15 mouse cellular contexts compared by ENCODE assay signal in the genomic region with DNA sequence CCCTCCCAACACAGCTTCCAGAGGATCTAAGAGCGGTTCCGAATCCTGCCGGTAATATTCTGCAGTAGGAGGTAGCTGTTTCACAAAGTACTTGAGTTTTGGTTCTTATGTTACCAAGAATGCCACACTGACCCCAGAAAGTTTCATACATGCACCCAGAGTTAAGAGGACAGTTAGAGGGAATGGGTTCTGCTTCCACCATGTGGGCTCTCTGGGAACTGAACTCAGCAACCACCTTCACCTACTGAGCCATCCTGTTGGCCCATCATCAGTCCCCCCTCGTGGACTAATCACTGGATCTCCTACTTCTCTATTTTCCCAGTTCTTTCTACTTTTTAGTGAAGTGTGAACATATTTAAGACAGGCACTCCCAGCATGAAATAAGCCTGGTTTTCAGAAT. TPM values are rescaled to one million over a fixed set of nuclear protein-coding genes. Genes with fewer than 3 reads are reported as not detected.
DNase-seq lines count a peak whose midpoint lies in the region; ATAC-seq and TF ChIP-seq lines count a peak whose summit lies in the region.
"Had no signal": no experiment of that assay in that cellular context is flagged by ENCODE, and none has a peak within 500 bp of the region (broad histone marks: within the 10 kb centered on the region; RNA-seq: fewer than 3 reads in every experiment).

No protein-coding gene starts in this region.

- intact Hi-C loops in left cerebral cortex, postnatal 25 days (cut with DNase I): no loop called here

- no peaks in the 10 kb centered on the region; the same call in 1 of the 2 replicates for H3K36me3 ChIP-seq in hindbrain, postnatal 0 days (ENCODE audit: insufficient read depth, low read length)
- no peaks in the 10 kb centered on the region for H3K36me3 ChIP-seq in hindbrain, embryonic 11.5 days (ENCODE audit: control insufficient read depth, insufficient read depth, low read length)
- H3K36me3 ChIP-seq in lung, embryonic 14.5 days (ENCODE audit: insufficient read depth): peaks cover 39% of the 10 kb centered on the region
- H3K36me3 ChIP-seq in embryonic facial prominence, embryonic 14.5 days (ENCODE audit: control insufficient read depth, insufficient read depth, low read length): peaks cover 50% of the 10 kb centered on the region
- H3K36me3 ChIP-seq: neural tube, embryonic 15.5 days had no signal

- H3K9me3 ChIP-seq in hindbrain, postnatal 0 days (ENCODE audit: low read length): no peaks in the 10 kb centered on the region
- no peaks in the 10 kb centered on the region for H3K9me3 ChIP-seq in hindbrain, embryonic 11.5 days (ENCODE audit: control insufficient read depth, low read length)
- no peaks in the 10 kb centered on the region for H3K9me3 ChIP-seq in lung, embryonic 14.5 days (ENCODE audit: low read depth, low read length)
- H3K9me3 ChIP-seq in embryonic facial prominence, embryonic 14.5 days (ENCODE audit: control insufficient read depth, low read length): no peaks in the 10 kb centered on the region
- H3K9me3 ChIP-seq: neural tube, embryonic 15.5 days had no signal

- no peak overlapping the region for H3K9ac ChIP-seq in hindbrain, postnatal 0 days (replicated peaks; ENCODE audit: low read length)
- H3K9ac ChIP-seq in hindbrain, embryonic 11.5 days (ENCODE audit: low read depth, low read length): no peak overlapping the region
- no peak overlapping the region for H3K9ac ChIP-seq in lung, embryonic 14.5 days
- H3K9ac ChIP-seq in embryonic facial prominence, embryonic 14.5 days (ENCODE audit: low read depth, low read length): no peak overlapping the region
- H3K9ac ChIP-seq: neural tube, embryonic 15.5 days had no signal

- no peaks in the 10 kb centered on the region for H3K27me3 ChIP-seq in hindbrain, postnatal 0 days (ENCODE audit: insufficient read depth, low read length)
- H3K27me3 ChIP-seq in hindbrain, embryonic 11.5 days (ENCODE audit: control insufficient read depth, insufficient read depth, low read length): no peaks in the 10 kb centered on the region
- no peaks in the 10 kb centered on the region for H3K27me3 ChIP-seq in lung, embryonic 14.5 days (ENCODE audit: insufficient read depth, low read length)
- H3K27me3 ChIP-seq in embryonic facial prominence, embryonic 14.5 days (replicated peaks; ENCODE audit: control insufficient read depth, insufficient read depth, low read length): no peaks in the 10 kb centered on the region
- H3K27me3 ChIP-seq: neural tube, embryonic 15.5 days had no signal

- H3K4me1 ChIP-seq in hindbrain, postnatal 0 days (ENCODE audit: insufficient read depth, low read length): peaks cover 17% of the 10 kb centered on the region
- no peaks in the 10 kb centered on the region for H3K4me1 ChIP-seq in hindbrain, embryonic 11.5 days (replicated peaks; ENCODE audit: control insufficient read depth, insufficient read depth, low read length)
- H3K4me1 ChIP-seq in lung, embryonic 14.5 days (ENCODE audit: insufficient read depth): peaks cover 33% of the 10 kb centered on the region
- H3K4me1 ChIP-seq in bone marrow, adult 2 months (ENCODE audit: control insufficient read depth, insufficient read depth, low read length): no peaks in the 10 kb centered on the region
- peaks cover 31% of the 10 kb centered on the region for H3K4me1 ChIP-seq in embryonic facial prominence, embryonic 14.5 days (ENCODE audit: control insufficient read depth, insufficient read depth, low read length)

- peak; percentile 56 for TF ChIP-seq CTCF in hindbrain, postnatal 0 days (IDR thresholded peaks at IDR 0.05; ENCODE audit: low read depth)
- TF ChIP-seq CTCF in lung, embryonic 14.5 days (IDR thresholded peaks at IDR 0.05; ENCODE audit: low read depth): peak; percentile 53
- TF ChIP-seq CTCF in bone marrow, adult 2 months (IDR thresholded peaks at IDR 0.05; ENCODE audit: control insufficient read depth, insufficient read depth, low read length): 0 out of 2 replicates have a peak, but pooled peaks have one; percentile 8

- H3K27ac ChIP-seq in hindbrain, postnatal 0 days: 0 out of 2 replicates have a peak overlapping the region, but pooled peaks have one; percentile 15
- no peak overlapping the region for H3K27ac ChIP-seq in hindbrain, embryonic 11.5 days (ENCODE audit: low read depth, low read length)
- peak overlapping the region; percentile 72 for H3K27ac ChIP-seq in lung, embryonic 14.5 days (ENCODE audit: low read depth)
- H3K27ac ChIP-seq in bone marrow, adult 2 months (ENCODE audit: control insufficient read depth, insufficient read depth, low read depth, low read length, poor library complexity): no peak overlapping the region
- H3K27ac ChIP-seq in embryonic facial prominence, embryonic 14.5 days (replicated peaks; ENCODE audit: low read depth, low read length): 0 out of 2 replicates have a peak overlapping the region, but pooled peaks have one; percentile 39
- H3K27ac ChIP-seq: left cerebral cortex, adult 2 months; neural tube, embryonic 15.5 days had no signal

- no peak for DNase-seq in hindbrain, postnatal 0 days (ENCODE audit: low spot score)
- no peak for DNase-seq in hindbrain, embryonic 11.5 days (ENCODE audit: low spot score)
- no peak for DNase-seq in lung, embryonic 14.5 days
- DNase-seq in lung, adult 18-20 months: no peak
- no peak for DNase-seq in embryonic facial prominence, embryonic 14.5 days (ENCODE audit: low spot score)
- DNase-seq in left cerebral cortex, postnatal 25 days (ENCODE audit: low spot score in 2 of 2): no peak
- DNase-seq: adrenal gland, adult 8-10 months; cerebellum, adult 9-11 months; gastrocnemius, postnatal 25 days; spleen, adult 18-20 months had no signal

- ATAC-seq in hindbrain, postnatal 0 days: no peak
- no peak for ATAC-seq in hindbrain, embryonic 11.5 days (ENCODE audit: low FRiP score)
- ATAC-seq in lung, embryonic 14.5 days (ENCODE audit: insufficient read depth): no peak
- no peak for ATAC-seq in embryonic facial prominence, embryonic 14.5 days (ENCODE audit: low read depth)
- ATAC-seq: forebrain, embryonic 16.5 days; inflammation-experienced regulatory T-cells, adult 6 months had no signal

- no peak overlapping the region for H3K4me3 ChIP-seq in hindbrain, postnatal 0 days (ENCODE audit: low read length)
- no peak overlapping the region for H3K4me3 ChIP-seq in hindbrain, embryonic 11.5 days (ENCODE audit: low read depth, low read length)
- H3K4me3 ChIP-seq in lung, embryonic 14.5 days (ENCODE audit: low read depth, low read length): no peak overlapping the region
- H3K4me3 ChIP-seq in bone marrow, adult 2 months (replicated peaks; ENCODE audit: control insufficient read depth, low read depth, low read length): no peak overlapping the region
- no peak overlapping the region for H3K4me3 ChIP-seq in embryonic facial prominence, embryonic 14.5 days (ENCODE audit: low read depth, low read length)
- H3K4me3 ChIP-seq: left cerebral cortex, adult 2 months; neural tube, embryonic 15.5 days had no signal

- no peak for TF ChIP-seq POLR2A in bone marrow, adult 2 months (IDR thresholded peaks at IDR 0.05; ENCODE audit: borderline replicate concordance, control insufficient read depth, low read depth, low read length)

- 83% methylated on average over 4 of the region's 4 CpGs for WGBS in hindbrain, postnatal 0 days
- WGBS in hindbrain, embryonic 11.5 days: 89% methylated on average over 4 of the region's 4 CpGs
- 75% methylated on average over 4 of the region's 4 CpGs for WGBS in lung, embryonic 14.5 days
- WGBS in bone marrow, adult 2 months: 68% methylated on average over 4 of the region's 4 CpGs
- WGBS in embryonic facial prominence, embryonic 14.5 days: 69% methylated on average over 4 of the region's 4 CpGs

- H3K4me2 ChIP-seq in hindbrain, postnatal 0 days (ENCODE audit: low read depth, low read length): no peak overlapping the region
- no peak overlapping the region for H3K4me2 ChIP-seq in hindbrain, embryonic 11.5 days (replicated peaks; ENCODE audit: low read depth, low read length)
- no peak overlapping the region for H3K4me2 ChIP-seq in lung, embryonic 14.5 days
- H3K4me2 ChIP-seq in embryonic facial prominence, embryonic 14.5 days (ENCODE audit: low read depth, low read length): no peak overlapping the region
- H3K4me2 ChIP-seq: neural tube, embryonic 15.5 days had no signal

RNA-seq across cellular contexts. Expression of a gene that starts 53.9 kb away (rescaled TPM):
- total RNA-seq in hindbrain, postnatal 0 days (2014; rRNA removed): 17.9 and 24.5 TPM in 2 replicates
- polyA plus RNA-seq in hindbrain, postnatal 0 days (2015; fragmentation: Nextera tagmentation; extraction: Ambion mirVana): 4.0 and 4.2 TPM in 2 replicates
- 4.5 and 7.4 TPM in 2 replicates for polyA plus RNA-seq in hindbrain, embryonic 11.5 days (2014; fragmentation: Nextera tagmentation; extraction: Ambion mirVana)
- 15.5 and 16.8 TPM in 2 replicates for polyA plus RNA-seq in lung, embryonic 14.5 days (2014; fragmentation: Nextera tagmentation; extraction: Ambion mirVana)
- 2.1 and 5.3 TPM in 2 replicates for polyA plus RNA-seq in bone marrow, adult 2 months (2011; ENCODE audit: insufficient read depth, insufficient read length, low replicate concordance, missing spikeins)
- polyA plus RNA-seq in embryonic facial prominence, embryonic 14.5 days (2014; fragmentation: Nextera tagmentation; extraction: Ambion mirVana): 28.6 and 29.1 TPM in 2 replicates
- total RNA-seq in left cerebral cortex, postnatal 25 days (2021): 10 to 100 TPM; 13.5 to 14.7 TPM

Comparison
In these comparisons a context has a peak if more than half of its experiments do, and no peak if none do; other contexts are left out.
1. H3K27ac ChIP-seq: peak in hindbrain, postnatal 0 days (single experiment), lung, embryonic 14.5 days (single experiment) and embryonic facial prominence, embryonic 14.5 days (single experiment); none in hindbrain, embryonic 11.5 days (single experiment) and bone marrow, adult 2 months (single experiment).
2. Peak in every context shown above with its lines, with median percentiles within 50 percentile points of each other: CTCF ChIP-seq.